Mouse (Mus musculus): Measurements from ENCODE around the gene Zmym3. TPM values are rescaled to one million over a fixed set of nuclear protein-coding genes. Genes with fewer than 3 reads are reported as not detected.

The Zmym3 gene
- 83.4 and 85.6 TPM in 2 replicates for polyA plus RNA-seq (2015; fragmentation: Nextera tagmentation; extraction: Ambion mirVana)

- no peaks in the 10 kb centered on the region for H3K36me3 ChIP-seq
- H3K27ac ChIP-seq (replicated peaks): peak within 1 kb of the TSS; percentile 89
- WGBS: 26% methylated on average over 4 of the region's 4 CpGs
- H3K27me3 ChIP-seq: no peaks in the 10 kb centered on the region
- peak within 1 kb of the TSS; percentile 66 for H3K4me2 ChIP-seq
- no peaks in the 10 kb centered on the region for H3K9me3 ChIP-seq
- H3K9ac ChIP-seq: peak within 1 kb of the TSS; percentile 51
- ATAC-seq (ENCODE audit: low FRiP score, low read depth): no peak
- peaks cover 24% of the 10 kb centered on the region for H3K4me1 ChIP-seq (replicated peaks)
- H3K4me3 ChIP-seq: peak within 1 kb of the TSS; percentile 60
Observed at GRCm38 (mm10) chrX:101420700-101421095, at the start of gene Zmym3. Gene Zmym3, minus strand, starts transcription at chrX:101420849.

DNA sequence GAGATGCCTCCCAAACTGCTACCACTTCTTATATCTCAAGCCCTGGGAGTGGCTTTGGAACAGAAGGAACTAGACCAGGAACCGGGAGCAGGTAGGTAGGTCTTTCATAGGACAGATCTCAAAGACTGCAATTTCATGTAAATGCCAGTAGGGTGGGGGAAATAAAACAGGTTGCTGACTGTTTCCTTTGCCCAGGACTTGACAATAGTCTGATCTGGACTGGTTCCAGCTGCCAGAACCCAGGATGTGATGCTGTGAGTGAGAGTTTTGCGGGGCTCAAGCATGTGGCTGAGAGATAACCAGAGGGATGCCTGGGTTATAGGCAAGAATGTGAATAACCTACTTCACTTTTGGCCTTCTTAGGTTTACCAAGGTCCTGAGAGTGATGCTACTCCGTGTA, 30.9 kb upstream of the Zmym3 start:
- no peak overlapping the region for H3K4me2 ChIP-seq
- 86% methylated on average over 3 of the region's 3 CpGs for WGBS
- H3K4me3 ChIP-seq: no peak overlapping the region
- H3K4me1 ChIP-seq (replicated peaks): no peaks in the 10 kb centered on the region
- no peak overlapping the region for H3K27ac ChIP-seq (replicated peaks)
- no peaks in the 10 kb centered on the region for H3K9me3 ChIP-seq
- H3K9ac ChIP-seq: no peak overlapping the region
- peaks cover 24% of the 10 kb centered on the region for H3K36me3 ChIP-seq
- no peaks in the 10 kb centered on the region for H3K27me3 ChIP-seq
- no peak for ATAC-seq (ENCODE audit: low FRiP score, low read depth)

GRCm38 (mm10) chrX:101451147-101451546, 30.5 kb upstream of the Zmym3 start:
- Histone ChIP-seq H3K9ac (no peak overlapping the region), H3K4me2 (no peak overlapping the region), H3K9me3 (no peaks in the 10 kb centered on the region), H3K4me1 (replicated peaks) (no peaks in the 10 kb centered on the region), H3K27ac (replicated peaks) (no peak overlapping the region), H3K27me3 (no peaks in the 10 kb centered on the region), H3K36me3 (peaks cover 28% of the 10 kb centered on the region), H3K4me3 (no peak overlapping the region)
- no peak for ATAC-seq (ENCODE audit: low FRiP score, low read depth)
- WGBS: 72% methylated on average over 1 of the region's 1 CpGs

DNA sequence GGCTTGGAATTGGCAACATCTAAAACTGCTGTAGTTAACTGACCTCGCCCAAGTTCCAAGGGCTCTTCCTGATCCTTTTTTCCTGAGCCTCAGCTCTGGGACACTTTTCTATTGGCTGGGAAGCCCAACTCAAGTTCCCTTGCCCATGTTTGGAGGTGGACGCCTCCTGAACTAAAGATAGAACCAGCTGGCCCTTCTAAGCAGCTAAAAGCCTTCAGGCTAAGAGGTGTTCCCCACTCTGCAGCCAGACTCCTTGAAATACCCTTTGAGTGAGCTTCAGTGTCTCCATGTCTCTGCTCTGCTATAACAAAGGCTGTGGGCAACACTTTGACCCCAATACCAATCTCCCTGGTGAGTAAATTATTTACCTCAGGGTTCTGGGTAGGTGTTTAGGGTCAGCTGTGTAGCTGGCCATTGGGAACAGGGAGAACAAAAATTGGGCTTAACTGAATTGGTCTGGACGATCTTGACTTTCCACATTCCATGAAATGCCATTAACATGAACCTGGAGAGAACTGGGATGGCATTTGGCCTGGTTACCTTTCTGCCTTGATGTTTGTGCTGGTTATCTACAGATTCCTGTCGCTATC, 28.3 kb upstream of the Zmym3 start, which contains the start of gene Itgb1bp2:
Gene Itgb1bp2, plus strand, starts transcription at position 203 of the 590 bp plus-strand sequence.
- no peak within 1 kb of the TSS for H3K4me2 ChIP-seq
- 80% methylated on average over 4 of the region's 4 CpGs for WGBS

GRCm38 (mm10) chrX:101429976-101430375, 9.3 kb upstream of the Zmym3 start:
- Histone ChIP-seq H3K4me3 (peak overlapping the region; percentile 67), H3K9ac (peak overlapping the region; percentile 72), H3K27ac (replicated peaks) (peak overlapping the region; percentile 93), H3K9me3 (no peaks in the 10 kb centered on the region), H3K27me3 (no peaks in the 10 kb centered on the region), H3K4me1 (replicated peaks) (peaks cover 12% of the 10 kb centered on the region), H3K4me2 (peak overlapping the region; percentile 56), H3K36me3 (0 out of 2 replicates have a peak, but pooled peaks cover 4% of the 10 kb centered on the region)
- WGBS: 15% methylated on average over 14 of the region's 14 CpGs
- no peak; the same call in 1 of the 2 replicates for ATAC-seq (ENCODE audit: low FRiP score, low read depth)

More for the DNA sequence above, 28.3 kb upstream of the Zmym3 start, which contains the start of gene Itgb1bp2:
- H3K4me1 ChIP-seq (replicated peaks): no peaks in the 10 kb centered on the region
- no peaks in the 10 kb centered on the region for H3K9me3 ChIP-seq
- no peak within 1 kb of the TSS for H3K9ac ChIP-seq
- H3K27me3 ChIP-seq: no peaks in the 10 kb centered on the region
- H3K27ac ChIP-seq (replicated peaks): no peak within 1 kb of the TSS
- no peak within 1 kb of the TSS for H3K4me3 ChIP-seq
- no peak for ATAC-seq (ENCODE audit: low FRiP score, low read depth)
- peaks cover 49% of the 10 kb centered on the region for H3K36me3 ChIP-seq

DNA sequence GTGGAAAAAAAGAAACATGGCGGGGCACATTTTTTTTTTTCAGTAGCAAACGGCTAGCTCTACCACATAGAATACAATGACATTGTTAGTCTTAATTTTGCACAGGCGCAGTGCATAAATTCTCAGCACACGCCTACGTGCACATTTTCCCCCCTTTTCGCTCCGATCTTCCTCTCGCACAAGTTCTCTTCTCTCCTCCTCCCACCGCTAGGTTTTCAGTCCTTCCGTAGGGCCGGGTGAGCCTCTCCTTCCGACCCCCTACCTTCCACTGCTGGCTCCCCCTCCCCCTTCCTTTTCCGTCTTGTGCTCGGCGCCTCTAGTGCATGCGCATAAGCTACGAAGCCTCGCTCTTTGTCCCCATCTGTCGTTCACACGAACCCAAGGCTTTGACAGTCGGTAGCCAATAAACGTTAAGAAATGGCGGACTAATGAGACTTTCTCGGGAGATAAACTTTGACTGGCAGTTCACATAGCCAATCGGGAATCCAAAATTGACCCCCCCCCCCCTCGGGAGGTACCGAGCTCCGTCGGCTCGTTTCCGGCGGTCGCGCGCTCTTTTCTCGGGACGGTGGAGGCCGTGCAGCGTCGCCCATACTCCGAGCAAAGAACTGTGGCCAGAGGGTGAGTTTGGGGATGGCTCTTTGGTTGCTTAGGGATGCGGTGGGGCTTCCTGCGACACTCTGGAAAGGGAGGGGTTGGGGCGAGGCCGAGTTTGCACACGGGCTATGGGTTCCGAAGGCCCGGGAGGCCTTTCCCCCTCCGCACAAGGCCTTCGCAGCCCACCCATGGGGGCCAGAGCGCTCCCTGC, 8.7 kb upstream of the Zmym3 start, which contains the start of gene Nono:
Gene Nono, plus strand, starts transcription at position 177 of the 808 bp plus-strand sequence.
- Histone ChIP-seq H3K9me3 (no peaks in the 10 kb centered on the region), H3K4me3 (peak within 1 kb of the TSS; percentile 67), H3K4me1 (replicated peaks) (peaks cover 12% of the 10 kb centered on the region), H3K27ac (replicated peaks) (peak within 1 kb of the TSS; percentile 93), H3K27me3 (no peaks in the 10 kb centered on the region), H3K36me3 (0 out of 2 replicates have a peak, but pooled peaks cover 4% of the 10 kb centered on the region), H3K4me2 (peak within 1 kb of the TSS; percentile 56), H3K9ac (peak within 1 kb of the TSS; percentile 72)
- WGBS: 26% methylated on average over 50 of the region's 51 CpGs
- ATAC-seq (ENCODE audit: low FRiP score, low read depth): peak; percentile 97

DNA sequence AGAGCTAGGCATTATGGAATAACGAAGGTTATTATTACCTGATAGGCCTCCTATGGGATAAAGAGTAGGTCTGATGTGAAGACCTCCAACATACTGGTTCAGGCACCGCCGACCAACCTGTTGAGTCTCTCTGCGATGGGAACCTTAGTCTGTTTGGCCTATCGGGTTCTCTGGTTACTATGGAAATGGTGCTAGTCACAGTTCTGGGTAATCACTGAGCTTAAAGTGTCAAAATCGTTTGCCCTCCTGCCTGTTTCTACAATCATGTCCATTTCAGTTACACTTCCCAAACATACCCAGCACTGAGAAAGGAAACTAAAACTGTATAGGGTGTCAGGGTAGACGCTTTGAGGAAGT, 8.1 kb upstream of the Zmym3 start:
- WGBS: 26% methylated on average over 7 of the region's 7 CpGs
- peak overlapping the region; percentile 93 for H3K27ac ChIP-seq (replicated peaks)
- peak overlapping the region; percentile 52 for H3K4me2 ChIP-seq
- no peak for ATAC-seq (ENCODE audit: low FRiP score, low read depth)
- peaks cover 12% of the 10 kb centered on the region for H3K4me1 ChIP-seq (replicated peaks)
- no peaks in the 10 kb centered on the region for H3K27me3 ChIP-seq
- peak overlapping the region; percentile 35 for H3K4me3 ChIP-seq
- no peaks in the 10 kb centered on the region for H3K9me3 ChIP-seq
- 0 out of 2 replicates have a peak, but pooled peaks cover 4% of the 10 kb centered on the region for H3K36me3 ChIP-seq
- no peak overlapping the region for H3K9ac ChIP-seq

DNA sequence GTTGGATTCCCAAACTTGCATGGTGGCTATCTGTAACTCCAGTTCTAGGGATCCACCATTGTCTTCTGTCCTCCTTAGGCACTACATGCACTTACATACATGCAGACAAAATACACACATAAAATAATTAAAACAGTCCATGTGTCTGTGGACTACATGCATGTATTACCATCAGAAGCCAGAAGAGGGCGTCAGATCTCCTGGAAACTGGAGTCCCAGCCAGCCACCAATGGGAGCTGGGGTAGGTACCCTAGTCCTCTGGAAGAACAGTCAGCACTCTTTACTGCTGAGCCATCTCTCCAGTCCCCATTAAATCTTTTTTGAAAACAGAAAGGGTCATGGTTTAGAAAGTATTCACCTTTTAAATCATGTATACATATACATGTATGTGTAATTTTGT, 7.1 kb upstream of the Zmym3 start:
- no peaks in the 10 kb centered on the region for H3K27me3 ChIP-seq
- no peak overlapping the region for H3K4me3 ChIP-seq
- ATAC-seq (ENCODE audit: low FRiP score, low read depth): no peak
- H3K27ac ChIP-seq (replicated peaks): no peak overlapping the region
- no peak overlapping the region for H3K4me2 ChIP-seq
- no peaks in the 10 kb centered on the region for H3K9me3 ChIP-seq
- H3K4me1 ChIP-seq (replicated peaks): peaks cover 12% of the 10 kb centered on the region
- 0 out of 2 replicates have a peak, but pooled peaks cover 4% of the 10 kb centered on the region for H3K36me3 ChIP-seq
- 6% methylated on average over 1 of the region's 1 CpGs for WGBS
- no peak overlapping the region for H3K9ac ChIP-seq

GRCm38 (mm10) chrX:101423462-101423861, 2.8 kb upstream of the Zmym3 start:
- H3K4me2 ChIP-seq: no peak overlapping the region
- peaks cover 8% of the 10 kb centered on the region for H3K4me1 ChIP-seq (replicated peaks)
- H3K9me3 ChIP-seq: no peaks in the 10 kb centered on the region
- no peak overlapping the region for H3K4me3 ChIP-seq
- no peaks in the 10 kb centered on the region for H3K36me3 ChIP-seq
- H3K27me3 ChIP-seq: no peaks in the 10 kb centered on the region
- no peak for ATAC-seq (ENCODE audit: low FRiP score, low read depth)
- H3K9ac ChIP-seq: no peak overlapping the region
- H3K27ac ChIP-seq (replicated peaks): no peak overlapping the region
- 82% methylated on average over 2 of the region's 2 CpGs for WGBS

DNA sequence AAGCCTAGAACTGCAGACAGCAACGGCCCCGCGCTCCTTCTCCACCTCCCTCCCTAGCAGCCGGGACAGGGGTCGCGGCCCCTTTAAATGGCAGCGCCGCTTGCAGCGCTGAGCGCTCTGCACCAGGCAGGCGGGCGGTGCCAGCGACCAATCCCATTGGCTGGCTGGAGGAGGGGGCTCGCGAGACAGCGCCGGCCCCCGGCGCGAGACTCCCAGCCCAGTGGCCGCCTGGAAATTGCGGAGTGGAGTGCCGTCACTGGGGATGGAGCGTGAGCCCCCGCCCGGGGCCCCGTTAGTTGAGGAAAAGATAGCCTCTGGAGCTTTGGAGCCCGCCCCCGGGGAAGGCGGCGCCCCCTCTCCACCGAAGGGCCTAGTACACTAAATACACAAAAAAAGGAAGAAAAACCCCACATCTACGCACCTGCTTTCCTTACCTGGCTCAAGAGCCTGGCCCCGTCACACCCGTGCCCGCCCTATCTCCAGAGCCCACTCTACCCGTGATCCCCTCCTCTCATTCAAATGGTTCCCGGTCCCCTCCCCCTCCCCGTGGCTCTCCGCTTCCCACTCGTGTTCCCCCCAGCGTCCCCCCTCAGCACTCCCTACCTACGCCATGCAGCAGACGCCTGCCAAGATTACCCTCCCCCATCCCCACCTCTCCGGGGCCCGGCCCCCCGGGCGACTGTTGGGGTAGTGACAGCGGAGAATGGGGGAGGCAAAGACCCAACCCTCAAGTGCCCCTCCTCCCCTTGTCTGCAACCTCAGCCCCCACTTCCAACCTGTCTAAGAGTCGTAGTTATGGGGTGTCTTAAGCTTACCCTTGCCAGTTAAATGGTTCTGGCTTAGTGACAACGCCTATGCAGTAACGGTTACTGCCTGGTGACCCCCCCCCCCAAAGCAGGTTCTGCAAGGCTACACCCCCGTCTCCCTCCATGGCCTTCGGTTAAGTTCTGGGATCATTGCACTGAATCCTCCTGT, 637 bp downstream of the Zmym3 start:
- 17% methylated on average over 48 of the region's 54 CpGs for WGBS
- no peaks in the 10 kb centered on the region for H3K9me3 ChIP-seq
- peak overlapping the region; percentile 89 for H3K27ac ChIP-seq (replicated peaks)
- H3K27me3 ChIP-seq: no peaks in the 10 kb centered on the region
- H3K4me2 ChIP-seq: peak overlapping the region; percentile 66
- peak; percentile 95 for ATAC-seq (ENCODE audit: low FRiP score, low read depth)
- peak overlapping the region; percentile 60 for H3K4me3 ChIP-seq
- H3K36me3 ChIP-seq: no peaks in the 10 kb centered on the region
- peaks cover 24% of the 10 kb centered on the region for H3K4me1 ChIP-seq (replicated peaks)
- peak overlapping the region; percentile 60 for H3K9ac ChIP-seq

GRCm38 (mm10) chrX:101418946-101419724, 1.5 kb downstream of the Zmym3 start:
- Histone ChIP-seq H3K27me3 (no peaks in the 10 kb centered on the region), H3K4me3 (peak overlapping the region; percentile 60), H3K4me1 (replicated peaks) (peaks cover 24% of the 10 kb centered on the region), H3K9ac (peak overlapping the region; percentile 60), H3K36me3 (no peaks in the 10 kb centered on the region), H3K27ac (replicated peaks) (peak overlapping the region; percentile 89), H3K4me2 (peak overlapping the region; percentile 66), H3K9me3 (no peaks in the 10 kb centered on the region)
- ATAC-seq (ENCODE audit: low FRiP score, low read depth): no peak; the same call in 1 of the 2 replicates
- 20% methylated on average over 35 of the region's 36 CpGs for whole genome bisulfite sequencing
